Mouse (Mus musculus) retina, postnatal 7 days (tissue): ENCODE measurements around the gene Cacna1b.

ENCODE experiments used
- DNase-seq: peaks from one replicate; pipeline ENCODE4 v3.0.0-alpha.2; 2012; ENCODE audit warnings: low read depth, low spot score

Cacna1b gene

DNA sequence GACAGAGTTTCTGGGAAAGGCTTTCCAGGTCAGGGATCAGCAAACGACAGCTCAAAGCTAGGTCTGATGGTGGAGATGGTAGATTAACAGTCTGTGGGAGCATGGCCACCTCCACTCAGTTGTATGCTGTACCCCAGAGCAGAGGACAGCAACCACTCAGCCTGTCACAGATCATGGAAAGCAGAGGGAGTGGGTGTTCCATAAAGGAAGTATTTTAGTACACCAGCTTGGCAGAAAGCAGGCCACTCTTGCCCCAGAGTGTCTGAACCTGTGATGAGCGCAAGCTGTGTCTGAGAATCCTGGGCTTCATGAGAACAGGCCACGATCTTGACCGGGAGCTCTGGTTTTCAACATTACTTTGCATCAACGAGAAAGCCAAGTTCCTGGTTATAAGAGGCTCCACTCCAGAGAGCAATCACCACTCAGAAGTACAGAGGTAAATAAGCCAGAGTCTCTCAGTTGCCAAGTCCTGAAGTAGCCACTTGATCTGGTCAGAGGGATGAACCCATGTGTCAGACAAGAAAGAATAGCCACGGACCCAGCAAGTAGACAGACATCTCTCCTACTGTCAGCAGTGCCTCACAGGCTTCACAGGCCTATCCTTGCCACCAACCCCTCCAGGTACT is 103.7 kb downstream of the Cacna1b start:
- no peak for DNase-seq

DNA sequence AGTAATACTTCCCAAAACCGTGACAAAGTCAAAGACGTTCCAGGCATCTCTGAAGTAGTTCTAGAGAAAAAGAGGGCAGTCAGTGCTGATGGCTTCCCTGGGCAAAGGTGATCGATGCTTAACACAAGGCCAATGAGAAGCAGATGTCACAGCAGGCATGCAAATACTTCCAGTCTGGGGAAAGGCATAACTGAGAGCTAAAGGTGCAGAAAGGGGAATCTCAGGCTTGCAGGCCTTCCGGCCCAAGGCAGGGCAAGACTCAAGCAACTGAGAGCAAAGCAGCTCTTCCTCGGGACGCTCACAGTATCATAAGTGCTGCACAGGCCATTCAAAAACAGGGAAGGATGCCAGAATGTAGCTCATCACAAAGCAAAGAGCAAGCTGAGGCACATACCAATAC is 114.4 kb downstream of the Cacna1b start:
- DNase-seq, result no peak

DNA sequence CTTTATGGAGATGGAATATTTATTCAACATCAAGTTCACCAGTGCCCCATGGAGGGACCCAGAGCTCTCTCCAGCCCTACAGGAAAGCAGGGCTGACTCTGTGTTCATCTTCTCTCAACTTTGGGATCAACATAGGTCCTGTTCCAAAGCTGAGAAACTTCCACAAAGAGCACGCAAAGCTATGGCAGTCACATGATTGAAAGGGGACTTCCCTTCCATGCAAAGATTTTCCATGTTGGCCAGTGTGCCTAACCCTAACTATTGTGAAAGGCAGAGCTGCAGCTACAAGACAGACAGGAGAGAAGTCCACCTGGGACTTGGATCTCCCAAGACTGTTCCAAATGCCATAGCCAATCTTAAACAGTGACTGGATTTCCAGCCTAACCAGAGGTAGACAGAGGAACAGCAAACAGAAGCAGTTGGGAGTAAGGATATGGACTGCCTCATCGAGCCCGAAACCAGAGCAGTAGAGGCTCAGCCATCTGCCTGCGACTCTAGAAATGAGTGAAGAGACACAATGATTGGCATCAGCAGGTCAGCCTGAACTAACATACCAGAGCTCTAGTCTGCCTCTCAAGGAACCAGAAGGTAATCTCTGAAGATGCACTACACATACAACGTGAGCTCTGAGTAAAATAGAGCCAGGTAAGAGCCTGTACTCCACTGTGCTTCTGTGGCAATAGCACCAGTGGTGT is 116.4 kb downstream of the Cacna1b start:
- no peak for DNase-seq

DNA sequence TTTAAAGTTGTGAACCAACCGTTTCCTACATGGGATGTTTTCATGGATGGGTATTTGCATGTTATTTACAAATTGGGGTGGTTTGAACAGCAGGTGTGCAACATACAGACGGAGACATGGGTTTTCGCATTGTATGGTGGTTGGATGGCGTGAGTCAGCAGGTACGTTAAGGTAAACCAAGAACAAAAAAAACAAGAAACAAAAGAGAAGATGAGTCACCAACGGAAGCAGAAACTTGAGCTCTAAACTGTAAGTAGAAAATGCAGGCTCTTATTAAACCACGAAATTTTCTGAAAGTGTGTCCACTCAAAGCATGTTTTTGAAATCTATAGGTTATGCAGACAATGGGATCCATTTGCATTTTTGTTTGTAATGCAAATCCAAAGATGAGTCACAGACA is 120.1 kb downstream of the Cacna1b start:
- no peak for DNase-seq

DNA sequence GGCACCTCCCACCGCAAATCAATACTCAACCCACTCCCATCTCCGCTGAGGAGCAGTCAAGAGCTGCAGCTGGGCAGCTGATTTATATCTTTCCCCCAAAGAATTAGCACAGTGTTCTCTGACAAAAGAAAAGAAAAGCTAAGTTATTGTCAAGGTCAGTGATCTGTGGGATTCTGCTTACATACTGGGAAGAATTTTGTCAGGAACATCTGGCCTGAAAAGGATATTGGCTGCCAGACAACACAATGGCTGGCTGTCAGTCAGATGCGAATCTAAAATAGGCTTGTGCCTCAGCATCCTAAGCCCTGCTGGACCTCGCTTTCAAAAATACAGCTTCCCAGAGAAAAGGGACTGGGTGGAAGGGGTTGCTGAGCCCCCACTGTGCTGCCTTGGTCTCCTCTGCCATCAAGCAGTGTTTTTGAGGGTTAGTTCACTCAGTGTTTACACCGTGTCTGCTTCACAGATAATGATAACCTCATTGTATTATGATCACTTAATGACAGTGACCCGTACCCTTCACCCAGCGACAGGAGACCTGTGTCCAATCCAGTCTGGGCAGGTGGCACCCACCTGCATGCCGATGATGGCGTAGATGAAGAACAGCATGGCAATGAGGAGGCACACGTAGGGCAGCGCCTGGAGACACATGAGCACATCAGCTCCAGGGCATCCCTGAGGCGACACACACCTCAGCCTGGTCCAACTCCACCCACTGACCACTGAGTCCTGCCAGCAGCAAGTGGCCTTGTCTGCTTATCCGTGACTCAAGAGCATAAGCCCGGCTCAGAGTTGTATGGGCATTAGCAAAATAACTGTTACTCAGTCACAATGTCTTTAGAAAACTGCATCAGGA is 124.6 kb downstream of the Cacna1b start:
- DNase-seq, result no peak

DNA sequence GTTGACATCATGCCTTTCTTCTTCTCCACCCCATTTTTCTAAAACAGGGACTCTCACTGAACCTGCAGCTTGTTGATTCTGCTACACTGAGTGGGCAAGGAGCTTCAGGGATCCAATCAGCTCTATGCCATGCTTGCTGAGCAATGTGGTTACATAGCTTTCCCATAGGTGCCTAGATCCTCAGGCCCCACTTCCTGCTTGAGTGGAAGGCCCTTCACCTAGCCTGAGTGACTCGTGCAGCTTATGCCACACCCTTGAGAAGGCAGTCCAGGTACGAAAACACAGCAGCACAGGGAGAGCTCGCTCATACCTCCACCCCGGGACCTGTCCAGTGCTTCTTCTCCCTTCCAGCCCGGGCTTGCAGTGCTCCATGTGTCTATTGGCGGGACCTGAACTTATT is 129.3 kb downstream of the Cacna1b start:
- no peak for DNase-seq

DNA sequence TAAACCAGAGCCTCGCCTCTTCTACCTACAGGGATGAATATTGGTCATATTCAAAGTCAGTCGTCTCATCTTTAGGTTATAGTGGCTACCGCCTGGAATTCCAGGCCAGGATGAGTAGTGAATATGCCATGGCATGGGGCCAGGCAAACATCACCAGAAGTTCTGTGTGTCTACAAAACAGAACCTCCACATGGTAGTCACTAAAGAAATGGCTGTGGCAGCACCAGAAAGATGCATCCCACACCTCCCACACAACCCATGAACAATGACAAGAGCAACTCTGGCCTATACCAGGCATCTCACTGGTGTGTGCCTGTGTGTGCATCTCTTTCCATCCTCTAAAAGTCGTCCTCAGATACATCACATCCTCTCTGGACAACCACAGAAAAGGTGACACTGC is 145.8 kb downstream of the Cacna1b start:
- no peak for DNase-seq

DNA sequence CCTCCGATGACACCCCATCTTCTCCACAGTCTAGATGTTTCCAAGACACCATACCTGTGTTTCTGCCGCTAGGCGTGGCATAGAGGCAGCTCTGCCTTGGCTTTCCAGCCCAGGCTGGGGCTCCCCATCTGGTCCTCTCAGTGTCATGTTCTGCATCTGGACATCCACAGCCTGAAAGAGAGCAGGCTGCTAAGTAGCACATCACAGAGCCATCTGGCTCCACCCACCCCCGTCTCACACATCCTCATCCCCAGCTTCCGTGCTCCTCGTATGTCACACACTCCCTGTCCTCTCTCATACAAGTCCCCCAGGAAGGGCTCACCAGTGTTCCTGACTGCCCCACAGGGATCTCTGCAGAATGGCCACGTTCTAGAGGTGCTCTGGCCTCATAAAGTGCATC is 153.2 kb downstream of the Cacna1b start:
- no peak for DNase-seq

DNA sequence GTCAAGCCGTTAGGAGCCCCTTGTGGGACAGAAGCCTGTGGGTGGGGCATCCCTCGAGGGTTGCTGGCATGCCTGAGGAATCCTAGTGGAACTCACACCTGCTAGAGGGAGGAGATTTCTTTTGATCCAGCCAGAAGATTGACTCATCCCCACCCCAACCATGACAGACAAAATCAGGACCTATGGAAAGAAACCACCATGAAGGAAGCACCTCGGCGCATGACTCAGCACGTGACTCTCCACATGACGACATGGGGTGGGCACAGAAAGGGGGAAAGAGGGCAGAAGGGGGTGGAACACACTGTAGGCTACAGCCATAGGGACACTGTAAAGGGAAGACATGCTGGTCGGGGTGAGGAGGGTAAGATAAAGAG is 154.2 kb downstream of the Cacna1b start:
- no peak for DNase-seq

DNA sequence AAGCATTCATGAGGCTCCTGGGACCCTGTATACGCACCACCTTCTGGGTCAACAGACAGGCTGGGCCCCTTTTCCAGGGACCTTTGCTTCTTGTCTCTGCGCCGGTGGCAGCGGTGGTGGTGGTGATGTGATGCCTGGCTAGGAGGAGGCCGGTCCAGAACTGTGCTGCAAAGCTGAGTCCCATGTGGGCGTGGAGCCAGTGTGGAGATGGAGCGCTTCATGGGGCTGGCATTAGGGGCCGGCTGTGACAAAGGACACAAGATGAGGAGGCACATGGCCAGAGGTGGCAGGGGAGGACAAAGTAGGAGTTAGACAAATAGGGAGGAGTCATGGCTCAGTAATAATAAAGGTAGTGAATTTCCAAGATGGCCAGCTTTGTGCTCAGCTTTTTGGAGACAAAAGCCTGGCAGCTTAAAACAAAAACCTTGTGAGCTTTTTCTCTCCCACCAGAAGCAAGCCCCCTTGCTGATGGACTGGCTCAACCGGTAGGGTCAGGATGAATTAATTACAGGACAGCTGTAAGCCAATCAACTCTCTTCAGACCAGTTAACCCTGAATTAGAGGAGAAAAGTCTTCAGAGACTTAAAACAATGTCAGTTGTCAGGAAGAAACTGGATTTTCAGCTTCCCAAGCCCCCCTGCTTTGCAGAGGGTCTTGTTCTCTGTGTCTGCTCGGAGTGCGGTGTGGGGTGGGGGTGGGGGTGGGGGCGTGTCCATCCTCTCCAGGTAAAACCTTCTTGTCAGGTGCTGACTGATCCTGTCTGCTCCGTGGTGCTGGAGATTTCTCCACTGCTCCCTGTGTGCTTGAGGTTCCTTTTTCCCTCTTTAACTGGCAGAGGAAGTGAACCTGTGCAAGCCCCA is 154.8 kb downstream of the Cacna1b start:
- DNase-seq, result no peak

DNA sequence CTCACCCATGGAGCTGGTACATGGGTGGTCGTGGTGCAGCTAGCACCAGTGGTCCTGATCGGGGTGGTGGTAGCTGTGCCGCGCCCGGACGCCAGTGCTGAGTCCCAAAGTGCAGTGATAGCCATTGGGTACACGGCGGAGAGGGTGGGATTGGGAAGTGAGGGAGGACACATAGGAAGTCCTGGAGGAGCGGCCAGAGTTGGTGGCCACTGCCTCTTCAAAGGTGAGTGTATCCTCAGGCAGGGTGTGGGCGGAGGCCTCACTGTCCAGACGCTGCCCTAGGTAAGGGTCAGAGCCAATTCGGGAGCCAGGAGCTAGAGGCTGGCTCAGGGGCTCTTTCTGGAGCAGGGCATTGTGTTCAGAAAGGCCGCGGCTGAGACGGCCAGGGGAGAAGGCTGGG is 156.4 kb downstream of the Cacna1b start:
- no peak for DNase-seq

DNA sequence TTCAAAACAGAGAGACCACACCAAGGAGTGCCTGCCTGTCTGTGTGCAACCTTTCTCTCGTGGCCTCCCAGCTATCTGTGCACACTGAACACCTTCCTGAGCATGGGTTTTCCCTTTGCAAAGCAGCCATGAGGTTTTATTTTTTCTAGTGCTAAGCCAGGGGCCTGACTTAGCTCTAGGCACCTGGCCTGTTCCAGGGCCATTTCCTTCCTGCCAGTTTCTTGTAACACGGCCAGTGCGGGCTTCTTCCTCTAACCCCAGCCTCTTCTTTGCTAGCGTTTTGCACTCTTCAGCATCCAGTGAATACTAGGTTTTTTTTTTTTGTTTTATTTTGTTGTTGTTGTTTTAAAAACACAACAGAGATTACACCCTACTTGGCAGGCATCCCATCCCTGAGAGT is 157.9 kb downstream of the Cacna1b start:
- no peak for DNase-seq

DNA sequence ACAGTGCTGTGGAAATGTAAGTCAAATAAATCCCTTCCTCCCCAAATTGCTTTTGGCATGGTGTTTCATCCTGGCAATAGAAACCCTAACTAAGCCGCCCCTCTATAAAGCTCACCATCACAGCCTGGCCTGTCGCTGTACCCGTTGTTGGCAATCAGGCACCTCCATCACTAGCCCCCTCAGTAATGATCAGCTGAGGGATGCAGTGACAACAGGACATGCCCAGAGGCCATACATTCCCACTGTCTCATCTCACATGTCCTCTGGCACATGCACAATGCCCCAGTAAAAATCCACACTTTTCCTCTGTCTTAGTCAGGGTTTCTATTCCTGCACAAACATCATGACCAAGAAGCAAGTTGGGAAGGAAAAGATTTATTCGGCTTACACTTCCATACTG is 173.5 kb downstream of the Cacna1b start:
- no peak for DNase-seq

DNA sequence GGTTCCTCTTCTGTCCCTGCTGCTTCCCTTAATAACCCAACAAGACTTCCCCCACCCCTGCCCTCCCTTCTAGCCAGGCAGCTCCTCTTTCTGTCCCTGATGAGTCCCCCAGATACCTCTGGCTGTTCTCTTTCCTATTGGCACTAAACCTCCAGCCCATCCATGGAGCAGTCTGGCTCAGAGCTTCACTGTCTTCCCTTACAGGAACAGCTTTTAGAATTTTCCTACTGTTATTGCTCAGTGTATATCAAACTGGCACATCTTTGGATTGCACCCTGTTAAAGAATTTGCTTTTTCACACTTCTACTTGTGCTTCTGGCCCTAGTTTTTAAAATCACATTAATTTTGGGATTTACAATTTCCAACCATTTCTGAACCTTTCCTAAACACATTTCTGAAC is 175.0 kb downstream of the Cacna1b start:
- DNase-seq, result no peak

DNA sequence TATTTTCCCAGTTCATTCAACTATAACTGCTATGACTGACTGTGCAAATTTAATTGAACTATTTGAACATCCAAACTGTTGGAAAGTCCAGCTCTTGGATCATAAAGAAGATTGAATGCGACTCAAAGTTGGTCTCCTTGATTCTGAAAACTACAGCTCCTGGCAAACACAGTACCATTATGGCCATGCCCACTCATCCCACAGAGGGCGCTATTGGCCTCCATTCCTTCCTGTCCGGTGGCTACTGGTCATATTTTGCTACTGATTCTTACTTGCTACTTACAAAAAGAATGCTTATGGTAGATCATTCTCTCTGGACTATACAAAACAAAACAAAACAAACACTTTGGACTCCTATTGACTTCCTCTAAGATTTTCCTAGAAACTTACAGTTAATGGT is 188.3 kb downstream of the Cacna1b start:
- no peak for DNase-seq

DNA sequence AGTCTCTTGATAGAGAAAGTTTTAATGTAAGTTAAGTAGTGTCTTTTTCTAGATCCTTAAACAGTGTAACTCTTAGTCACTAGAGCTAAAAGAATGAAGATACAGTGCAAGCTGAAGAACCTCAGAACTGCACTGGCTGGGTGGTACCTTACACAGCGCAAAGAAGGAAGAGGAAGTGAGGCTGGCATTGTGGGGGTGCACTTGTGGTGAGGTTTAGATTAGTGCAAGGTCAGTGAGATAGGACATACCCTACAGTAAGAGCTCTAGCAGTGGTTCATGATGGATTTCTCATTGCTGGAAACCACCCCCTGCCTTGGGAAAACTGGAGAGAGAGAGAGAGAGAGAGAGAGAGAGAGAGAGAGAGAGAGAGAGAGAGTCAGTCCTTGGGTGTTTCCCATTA is 192.0 kb downstream of the Cacna1b start:
- no peak for DNase-seq

DNA sequence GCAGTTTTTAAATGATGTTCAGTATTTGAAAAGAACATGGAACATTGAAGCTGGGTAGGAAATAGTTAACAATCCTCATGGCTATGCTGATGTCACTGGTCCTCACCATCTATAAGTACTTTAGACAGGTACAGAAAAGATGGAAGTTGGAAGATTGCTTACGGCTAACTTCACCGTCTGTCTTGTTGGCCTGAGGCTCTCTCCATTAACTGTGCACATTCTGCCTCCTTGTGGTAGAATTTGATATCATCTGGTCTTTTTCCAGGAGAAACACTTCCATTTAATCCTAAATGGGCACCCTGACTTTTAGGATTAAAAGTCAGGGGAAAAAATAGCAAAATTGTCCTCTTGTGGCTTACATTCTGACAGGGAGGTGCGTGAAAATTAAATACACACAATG is 194.4 kb downstream of the Cacna1b start:
- peak; percentile 53 for DNase-seq

DNA sequence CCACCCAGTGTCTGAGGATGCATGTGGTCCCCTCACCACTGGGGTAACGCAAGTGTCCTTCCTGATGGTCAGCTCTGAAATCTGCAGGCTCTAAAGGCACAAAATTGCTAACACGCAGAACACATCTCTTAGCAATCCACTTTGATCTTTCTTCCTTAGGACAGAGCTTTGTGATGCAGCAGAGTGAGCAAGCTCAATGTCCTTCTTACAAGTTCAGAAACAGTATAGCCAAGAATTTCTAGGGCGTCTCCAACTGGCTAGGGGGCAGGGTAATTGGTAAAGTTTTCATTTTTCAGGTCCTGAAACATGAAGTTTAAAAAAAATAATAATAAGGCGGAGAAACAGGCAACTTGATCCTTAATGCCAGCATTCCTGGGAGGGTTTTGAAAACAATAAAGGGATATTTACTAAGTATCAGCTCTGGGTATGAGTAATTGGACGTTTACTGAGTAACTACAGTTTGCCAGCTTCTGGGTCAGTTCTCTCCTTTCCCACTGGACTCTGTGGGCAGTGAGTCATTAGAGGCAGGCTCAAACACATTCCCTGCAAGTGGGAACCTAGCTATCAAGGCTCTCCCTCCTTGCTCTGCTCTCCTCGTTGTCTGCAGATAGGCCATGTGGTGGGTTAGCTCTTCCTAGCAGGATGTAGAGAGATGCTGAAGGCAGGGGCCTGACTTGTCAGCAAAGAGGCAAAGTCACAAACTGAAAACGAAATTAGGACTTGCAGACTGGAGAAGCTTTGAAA is 200.2 kb downstream of the Cacna1b start:
- DNase-seq, result no peak

DNA sequence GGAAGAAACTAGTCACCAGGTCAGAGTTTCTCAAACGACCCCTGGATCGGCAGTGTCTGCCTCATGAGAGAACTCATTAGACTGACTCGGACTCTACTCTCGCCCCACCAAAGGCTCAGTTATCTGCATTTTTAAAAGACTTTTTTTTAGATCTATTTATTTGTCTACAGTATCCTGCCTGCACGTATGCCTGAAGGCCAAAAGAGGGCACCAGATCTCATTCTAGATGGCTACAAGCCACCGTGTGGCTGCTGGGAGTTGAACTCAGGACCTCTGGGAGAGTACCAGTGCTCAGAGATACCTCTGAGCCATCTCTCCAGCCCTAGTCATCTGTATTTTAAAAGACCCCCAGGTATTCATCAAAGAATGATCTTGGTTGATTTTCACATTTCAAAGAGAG is 201.0 kb downstream of the Cacna1b start:
- no peak for DNase-seq

DNA sequence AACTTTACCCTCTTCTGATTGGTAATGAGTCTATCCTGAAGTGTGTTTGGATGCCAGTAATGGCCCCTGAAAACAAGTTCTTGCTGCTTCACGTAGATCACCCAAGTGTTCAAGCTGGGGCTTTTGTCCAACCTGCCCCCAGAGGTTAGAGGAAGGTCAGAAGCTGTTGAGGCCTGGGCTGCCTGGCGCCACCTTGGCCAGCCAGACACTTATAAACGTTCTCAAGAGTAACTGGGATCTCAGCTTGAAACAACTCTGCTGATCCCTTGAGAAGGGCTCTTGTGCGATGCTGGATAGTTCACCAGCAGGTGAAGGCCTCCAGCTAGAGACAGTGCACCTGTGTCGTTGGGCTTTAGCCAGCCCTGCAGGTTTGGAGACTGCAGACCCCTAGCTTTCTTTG is 202.8 kb downstream of the Cacna1b start:
- no peak for DNase-seq

DNA sequence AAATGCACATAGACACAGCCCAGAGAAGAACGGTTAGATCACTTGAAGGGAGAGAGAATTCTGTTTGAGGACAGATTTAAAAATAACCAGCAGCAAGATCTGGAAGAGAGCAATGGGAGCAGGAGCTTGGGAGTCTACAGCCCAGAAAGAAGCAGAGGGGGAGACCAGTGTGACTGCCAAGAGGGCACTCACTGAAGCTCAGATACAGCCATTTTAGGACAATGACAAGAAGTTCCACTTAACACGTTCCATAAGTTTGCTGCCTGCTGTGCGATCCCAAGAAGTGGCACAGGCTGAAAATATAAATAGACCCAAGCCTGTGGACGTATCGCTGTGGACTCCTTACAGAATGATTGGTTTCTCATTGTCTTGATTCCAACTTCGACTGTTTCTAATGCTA is 206.6 kb downstream of the Cacna1b start:
- no peak for DNase-seq
